Mouse (Mus musculus) thymus, postnatal 36 days (tissue): Measurements from ENCODE around the gene Psmd9.
"Not testable (repeated sequence)": the region's sequence is repeated elsewhere in the genome, so short reads cannot be mapped to it uniquely, and the experiment has no call there.

Source experiments
- DNase-seq, 2 experiments: peaks; one replicate each; pipeline ENCODE4 v3.0.0; 2022; ENCODE audit warnings: mixed read lengths in 2 of 2

The Psmd9 gene

DNA sequence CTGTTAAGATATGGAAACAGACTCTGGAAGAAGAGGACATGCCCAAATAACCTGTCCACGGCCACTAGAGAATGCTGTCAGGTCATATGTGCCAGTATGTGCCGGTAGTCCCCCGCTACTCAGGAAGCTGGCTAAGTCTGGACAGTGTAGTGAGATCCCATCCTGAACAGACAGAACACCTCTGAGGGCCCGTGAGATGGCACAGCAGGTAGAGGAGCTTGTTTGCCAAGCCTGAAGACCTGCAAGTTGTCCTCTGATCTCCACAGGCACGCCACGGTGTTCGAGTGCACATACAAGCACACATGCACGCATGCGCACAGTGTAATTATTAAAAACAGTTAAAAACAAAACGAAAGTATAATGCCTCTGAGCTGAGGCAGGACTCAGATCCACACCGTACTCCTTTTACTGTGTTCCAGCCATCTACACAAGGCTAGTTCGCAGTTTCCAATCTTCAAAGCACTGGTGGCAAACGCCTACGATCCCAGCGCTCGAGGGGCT is 26.3 kb downstream of the Psmd9 start:
- no peak for DNase-seq

DNA sequence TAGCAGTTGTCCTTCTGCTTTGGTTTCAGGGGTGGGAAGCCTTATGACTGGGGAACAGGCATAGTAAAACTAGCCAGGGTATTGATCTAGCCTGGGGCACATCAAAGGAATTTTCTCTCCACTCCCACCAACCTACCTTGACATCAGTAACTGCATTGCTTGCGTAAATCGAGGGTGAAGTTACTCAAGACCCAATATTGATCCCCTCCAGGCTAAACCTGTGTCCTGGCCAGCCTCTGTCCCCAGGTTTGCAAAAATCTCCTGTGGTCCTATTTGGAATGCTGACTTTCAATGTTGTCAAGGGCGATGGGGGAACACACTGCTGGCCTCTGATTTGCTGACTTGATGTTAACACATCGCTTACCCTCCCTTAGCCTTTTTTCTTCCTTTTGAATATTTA is 27.5 kb downstream of the Psmd9 start:
- no peak for DNase-seq

DNA sequence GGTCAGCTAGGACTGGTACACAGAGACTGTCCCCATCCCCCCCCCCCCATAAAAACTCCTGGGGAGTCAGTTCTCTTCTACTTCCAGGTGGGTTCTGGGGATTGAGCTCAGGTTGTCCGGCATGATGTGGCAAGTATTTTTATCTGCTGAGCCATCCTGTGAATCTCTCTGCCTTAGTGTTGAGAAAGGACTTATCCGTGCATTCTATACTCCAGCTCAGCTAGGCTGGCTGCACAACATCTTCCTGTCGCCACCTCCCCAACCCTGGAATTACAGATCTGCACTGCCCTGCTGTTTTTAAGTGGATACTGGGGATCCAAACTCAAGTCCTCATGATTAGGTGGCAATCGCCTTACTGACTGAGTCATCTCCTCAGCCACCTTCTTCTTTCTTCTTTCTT is 29.3 kb downstream of the Psmd9 start:
- no peak for DNase-seq

GRCm38 (mm10) chr5:123200816-123201522 is 31.8 kb downstream of the Psmd9 start:
- DNase-seq = not testable (repeated sequence)

DNA sequence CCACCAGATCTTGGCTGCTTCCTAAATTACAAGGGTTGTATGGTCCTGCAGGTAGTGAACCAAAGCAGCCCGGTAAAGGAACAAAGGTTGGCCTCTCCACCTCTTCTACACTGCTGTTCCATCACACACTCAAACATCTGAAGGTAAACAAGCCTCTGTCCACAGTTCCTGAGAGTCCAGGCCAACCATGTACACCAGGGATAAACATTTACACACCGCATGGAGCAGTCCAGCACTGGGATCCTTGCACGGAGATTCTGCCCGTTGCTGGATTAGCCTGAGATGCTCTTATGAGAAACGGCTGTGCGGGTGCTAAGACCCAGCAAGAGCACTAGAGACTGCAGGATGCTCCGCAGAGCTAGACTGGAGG is 32.3 kb downstream of the Psmd9 start:
- no peak for DNase-seq

DNA sequence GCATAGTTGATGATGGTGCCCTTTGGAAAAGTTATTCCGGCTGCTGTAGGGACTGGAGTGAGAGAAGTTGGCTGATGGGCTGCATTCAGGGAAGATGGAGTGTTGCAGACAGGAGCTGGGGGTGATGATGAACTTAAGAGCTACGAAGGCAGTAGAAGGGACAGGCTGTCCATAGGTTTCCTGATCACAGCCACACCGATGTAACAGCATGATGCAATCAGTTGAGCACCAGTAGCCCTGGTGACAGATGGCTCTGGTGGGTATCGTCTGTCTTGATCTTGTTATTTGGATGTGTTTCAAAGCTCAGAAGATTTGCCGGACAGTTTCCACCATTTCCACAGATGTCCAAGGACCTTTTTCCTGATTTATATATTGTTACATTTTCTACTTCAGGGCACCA is 32.8 kb downstream of the Psmd9 start:
- DNase-seq = no peak

GRCm38 (mm10) chr5:123202771-123203170 is 33.6 kb downstream of the Psmd9 start:
- DNase-seq = not testable (repeated sequence)

- DNase-seq = not testable (repeated sequence)
These were observed 34.4 kb downstream of the Psmd9 start for GRCm38 (mm10) chr5:123203591-123203990.

DNA sequence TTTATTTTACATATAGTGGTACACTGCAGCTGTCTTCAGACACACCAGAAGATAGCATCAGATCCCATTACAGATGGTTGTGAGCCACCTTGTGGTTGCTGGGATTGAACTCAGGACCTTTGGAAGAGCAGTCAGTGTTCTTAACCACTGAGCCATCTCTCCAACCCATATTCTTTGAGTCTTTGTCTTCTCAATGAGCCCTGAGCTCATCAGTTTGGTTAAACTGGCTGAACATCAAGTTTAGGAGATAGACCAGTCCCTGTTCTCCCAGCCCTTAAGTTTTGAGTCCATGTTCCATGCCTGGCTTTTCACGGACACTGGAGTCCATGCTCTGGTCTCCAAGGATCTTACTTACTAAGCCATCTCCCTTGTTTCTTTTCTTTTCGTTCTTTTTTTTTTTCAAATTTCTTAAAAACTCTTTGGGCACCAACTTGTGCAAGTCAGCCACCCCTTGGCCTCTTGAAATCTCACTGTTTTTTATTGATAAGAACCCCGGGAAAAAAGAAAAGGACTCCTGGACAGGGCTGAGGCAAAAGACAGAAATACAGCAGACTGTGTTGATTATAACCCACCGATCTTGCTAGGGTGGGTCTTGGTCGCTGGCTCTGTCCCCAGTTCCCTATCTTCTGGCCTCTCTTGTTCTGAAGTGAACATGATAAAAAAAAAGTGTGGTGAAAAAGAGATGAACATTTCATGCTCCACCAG is 53.3 kb downstream of the Psmd9 start:
- not testable (repeated sequence) for DNase-seq

DNA sequence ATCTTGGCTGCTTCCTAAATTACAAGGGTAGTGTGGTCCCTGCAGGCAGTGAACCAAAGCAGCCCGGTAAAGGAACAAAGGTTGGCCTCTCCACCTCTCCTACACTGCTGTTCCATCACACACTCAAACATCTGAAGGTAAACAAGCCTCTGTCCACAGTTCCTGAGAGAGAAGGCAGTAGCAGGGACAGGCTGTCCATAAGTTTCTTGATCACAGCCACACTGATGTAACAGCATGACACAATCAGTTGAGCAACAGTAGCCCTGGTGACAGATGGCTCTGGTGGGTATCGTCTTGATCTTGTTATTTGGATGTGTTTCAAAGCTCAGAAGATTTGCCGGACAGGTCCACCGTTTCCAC is 53.8 kb downstream of the Psmd9 start:
- no peak for DNase-seq

DNA sequence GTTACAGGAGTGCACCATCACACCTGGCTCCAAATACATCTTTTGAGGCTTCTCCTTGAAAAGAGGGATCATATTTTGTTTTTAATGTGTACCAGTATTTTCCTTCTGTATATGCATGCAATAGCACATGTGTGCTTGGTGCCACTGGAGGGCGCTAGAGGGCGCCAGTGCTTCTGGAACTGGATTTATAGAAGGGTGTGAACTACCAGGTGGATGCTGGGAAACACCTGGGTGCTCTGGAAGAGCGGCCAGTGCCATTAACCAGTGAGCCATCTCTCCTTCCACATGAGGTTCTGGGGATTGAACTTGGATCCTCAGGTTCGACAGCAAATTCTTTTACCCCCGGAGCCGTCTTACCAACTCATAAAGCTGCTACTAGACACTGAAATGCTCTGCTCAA is 54.6 kb downstream of the Psmd9 start:
- DNase-seq = not testable (repeated sequence)

DNA sequence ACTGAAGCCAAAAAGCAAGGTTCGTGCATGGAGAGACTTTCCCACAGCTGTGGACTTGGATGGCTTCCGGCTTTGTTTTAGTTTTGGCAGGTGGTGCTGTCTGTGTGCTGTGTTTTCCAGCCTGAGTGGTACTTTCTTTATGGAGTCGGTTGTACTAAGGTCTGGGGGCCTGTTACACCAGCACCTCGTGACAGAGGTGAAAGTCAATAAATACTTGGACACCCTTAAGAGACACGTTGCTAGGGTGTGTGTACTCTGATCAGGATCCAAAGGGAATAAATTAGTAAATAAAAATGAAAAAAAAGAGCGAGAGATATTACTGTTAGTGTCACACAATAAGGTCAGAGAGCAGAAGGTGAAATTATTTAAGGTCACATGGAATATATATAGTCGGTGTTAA is 57.6 kb downstream of the Psmd9 start:
- DNase-seq = no peak

DNA sequence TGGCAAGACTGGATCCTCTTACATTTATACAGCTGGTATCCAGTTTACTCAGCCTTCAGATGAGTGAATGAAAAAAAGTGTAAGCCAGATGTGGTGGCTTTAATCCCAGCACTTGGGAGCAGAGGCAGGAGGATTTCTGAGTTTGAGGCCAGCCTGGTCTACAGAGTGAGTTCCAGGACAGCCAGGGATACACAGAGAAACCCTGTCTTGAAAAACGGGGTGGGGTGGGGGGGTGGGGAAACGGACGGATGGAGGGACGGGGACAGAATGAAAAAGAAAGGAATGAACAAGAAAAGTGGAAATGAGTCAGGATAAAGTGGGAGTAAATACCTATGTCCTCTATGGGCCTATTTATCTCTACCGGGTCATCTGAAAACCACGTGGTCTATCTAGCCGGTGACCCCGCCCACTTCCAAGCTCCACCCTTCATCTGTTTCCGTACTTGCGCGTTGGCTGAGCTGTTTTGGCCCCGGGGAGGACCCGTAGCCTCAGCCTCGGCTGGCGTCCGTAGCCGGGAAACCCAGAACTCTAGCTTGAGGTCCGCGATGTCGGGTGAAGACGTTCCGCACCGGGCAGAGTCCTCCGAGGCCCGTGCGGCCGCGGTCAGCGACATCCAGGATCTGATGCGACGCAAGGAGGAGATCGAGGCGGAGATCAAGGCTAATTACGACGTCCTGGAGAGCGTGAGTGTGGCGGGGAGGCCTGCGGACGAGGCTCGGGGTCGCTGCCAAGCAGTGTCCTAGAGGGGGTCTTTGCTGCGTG is 58.7 kb downstream of the Psmd9 start:
- peak; percentile 91 to 92 for DNase-seq

DNA sequence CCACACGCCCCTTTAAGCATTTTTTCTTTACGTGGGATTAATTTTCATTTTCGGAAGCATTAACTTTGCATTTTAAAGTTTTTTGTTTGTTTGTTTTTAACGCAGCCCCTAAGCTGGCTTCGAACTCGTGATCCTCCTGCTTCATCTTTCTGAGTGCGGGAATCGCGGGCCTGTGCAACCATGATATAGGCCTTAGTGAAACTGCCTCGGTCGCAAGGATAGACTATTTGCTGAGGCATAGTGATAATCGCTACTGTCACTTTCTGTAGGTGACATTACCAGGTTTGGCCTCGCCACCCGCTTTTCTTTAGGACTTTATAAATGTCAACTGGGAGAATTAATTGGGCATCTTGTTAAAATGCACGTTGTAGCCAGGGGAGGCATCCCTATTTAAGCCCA is 59.3 kb downstream of the Psmd9 start:
- DNase-seq = no peak

DNA sequence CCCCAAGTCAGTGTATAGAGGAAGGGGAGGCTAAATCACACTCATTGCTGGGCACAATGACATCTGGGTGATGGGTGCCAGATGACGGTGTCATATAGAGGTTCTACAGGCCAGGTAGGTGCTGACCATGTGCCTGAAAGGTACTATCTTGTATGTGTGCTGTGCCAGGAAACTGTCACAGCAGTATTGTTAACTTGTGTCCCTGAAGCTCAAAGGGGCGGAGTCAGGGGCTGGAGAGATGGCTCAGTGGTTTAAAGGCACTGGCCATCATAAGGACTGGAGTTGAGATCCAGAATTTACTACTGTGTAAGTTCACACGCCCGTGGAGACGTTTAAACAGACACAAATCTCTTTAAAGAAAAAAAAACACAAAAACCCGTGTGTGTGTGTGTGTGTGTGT is 60.1 kb downstream of the Psmd9 start:
- DNase-seq = no peak

- no peak for DNase-seq
These were observed 63.0 kb downstream of the Psmd9 start for GRCm38 (mm10) chr5:123232180-123232579.

DNA sequence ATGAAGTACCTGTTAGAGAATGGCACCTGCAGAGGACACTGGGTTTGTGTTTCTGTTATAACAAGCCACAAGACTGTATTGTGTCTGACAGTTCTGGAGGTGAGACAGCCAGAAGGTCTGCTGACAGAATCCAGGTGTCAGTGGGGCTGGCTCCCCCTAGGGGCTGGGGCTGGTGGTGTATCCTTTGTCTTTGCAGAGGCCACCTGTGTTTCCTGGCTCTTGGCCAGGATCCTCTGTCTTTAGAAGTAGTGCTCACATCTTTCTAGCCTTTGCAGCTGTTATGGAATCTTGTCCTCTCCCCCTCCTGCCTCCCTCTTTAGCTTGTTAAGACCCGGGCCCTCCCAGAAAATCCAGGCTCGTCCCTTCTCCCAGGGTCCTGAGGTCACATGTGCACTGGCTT is 66.5 kb downstream of the Psmd9 start:
- DNase-seq = peak; percentile 90 to 91

DNA sequence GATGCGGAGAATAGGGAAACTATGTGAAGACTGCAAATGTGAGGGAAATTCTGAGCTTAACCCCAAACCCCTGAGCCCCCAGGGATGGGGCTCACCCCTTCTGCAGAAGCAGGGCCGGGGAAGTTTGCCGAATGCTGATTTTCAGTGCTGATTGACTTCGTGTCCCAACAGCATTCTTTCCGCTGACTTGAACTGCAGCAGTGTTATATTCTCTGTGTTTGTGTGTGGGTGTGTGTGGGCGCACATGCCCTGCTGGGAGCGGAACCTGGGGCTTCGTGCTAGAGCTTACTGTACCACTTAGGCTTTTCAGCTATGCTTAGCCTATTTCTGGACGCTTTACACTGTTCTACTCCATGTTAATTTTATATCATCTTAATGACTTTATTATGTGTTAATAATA is 67.2 kb downstream of the Psmd9 start:
- no peak for DNase-seq

- DNase-seq = no peak
These were observed 70.3 kb downstream of the Psmd9 start for GRCm38 (mm10) chr5:123239501-123239900.

GRCm38 (mm10) chr5:123245518-123245917 is 76.3 kb downstream of the Psmd9 start:
- peak; percentile 45 to 48 for DNase-seq

GRCm38 (mm10) chr5:123251390-123251789 is 82.2 kb downstream of the Psmd9 start:
- DNase-seq = no peak

DNA sequence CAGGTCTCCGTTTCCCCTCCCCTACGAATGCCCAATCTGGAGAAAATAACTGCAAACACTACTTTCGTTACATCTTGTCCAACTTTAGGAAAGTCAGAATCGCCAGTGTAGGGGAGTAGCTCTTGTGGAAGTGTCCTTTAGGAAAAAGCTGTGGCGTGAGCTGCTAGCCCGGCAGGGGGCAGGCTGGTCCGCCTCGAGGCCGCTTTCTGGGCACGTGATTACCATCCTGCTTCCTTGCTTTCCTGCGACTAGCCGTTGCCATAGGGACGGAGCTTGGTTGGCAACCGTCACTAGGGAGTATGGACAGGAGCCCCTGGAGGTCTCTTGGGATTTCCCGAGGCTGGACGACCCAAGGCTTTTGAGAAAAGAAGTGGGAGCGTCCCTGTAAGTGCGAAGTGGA is 82.6 kb downstream of the Psmd9 start, which contains the start of gene Wdr66:
TSS of gene Wdr66 (plus strand) at position 269 of the 400 bp plus-strand sequence.
- peak; percentile 56 to 68 for DNase-seq
